Mouse (Mus musculus) common myeloid progenitor, adult 5-6 weeks (primary cell): Measurements from ENCODE around the gene Arhgap24. TPM values are rescaled to one million over a fixed set of nuclear protein-coding genes. Genes with fewer than 3 reads are reported as not detected.
"Not testable (repeated sequence)": the region's sequence is repeated elsewhere in the genome, so short reads cannot be mapped to it uniquely, and the experiment has no call there.

Experiments used
- ATAC-seq: replicated peaks from 2 replicates; pipeline ENCODE4 v1.8.0; 2016; ENCODE audit warnings: low read depth, mild to moderate bottlenecking, moderate TSS enrichment, inconsistent platforms; ENCODE audit not compliant: poor library complexity, severe bottlenecking
- total RNA-seq: library from RNA; stranded (forward); fragments of 200-1000, 187-1606 nt; gene quantifications from 2 replicates; pipeline ENCODE4 v1.2.3, GENCODE M21; 2017

The Arhgap24 gene
- total RNA-seq, 1 experiment from 2014 or later: 0.91 TPM

- ATAC-seq: no peak
Measured at GRCm38 (mm10) chr5:102845800-102846199, 364.6 kb downstream of the Arhgap24 start.

GRCm38 (mm10) chr5:102847859-102848258 is 366.7 kb downstream of the Arhgap24 start:
- no peak for ATAC-seq

GRCm38 (mm10) chr5:102851761-102852160 is 370.6 kb downstream of the Arhgap24 start:
- ATAC-seq: no peak

- no peak for ATAC-seq
Measured at GRCm38 (mm10) chr5:102853750-102854149, 372.6 kb downstream of the Arhgap24 start.

- ATAC-seq: no peak
Measured at GRCm38 (mm10) chr5:102855805-102856204, 374.6 kb downstream of the Arhgap24 start.

- no peak for ATAC-seq
Measured at GRCm38 (mm10) chr5:102858047-102858446, 376.9 kb downstream of the Arhgap24 start.

- no peak for ATAC-seq
Measured at GRCm38 (mm10) chr5:102859749-102860148, 378.6 kb downstream of the Arhgap24 start.

- ATAC-seq: no peak
Measured at GRCm38 (mm10) chr5:102868196-102868595, 387.0 kb downstream of the Arhgap24 start.

GRCm38 (mm10) chr5:102872996-102873395 is 391.8 kb downstream of the Arhgap24 start:
- not testable (repeated sequence) for ATAC-seq

- ATAC-seq: peak; percentile 94
Measured at GRCm38 (mm10) chr5:102874605-102875298, 393.6 kb downstream of the Arhgap24 start.

- peak; percentile 57 for ATAC-seq
Measured at GRCm38 (mm10) chr5:102875628-102876027, 394.4 kb downstream of the Arhgap24 start.

- ATAC-seq: no peak
Measured at GRCm38 (mm10) chr5:102888482-102889162, 407.4 kb downstream of the Arhgap24 start.

GRCm38 (mm10) chr5:102889163-102889488 is 407.9 kb downstream of the Arhgap24 start:
- no peak for ATAC-seq

GRCm38 (mm10) chr5:102892226-102892625 is 411.0 kb downstream of the Arhgap24 start:
- no peak for ATAC-seq

- no peak for ATAC-seq
Measured at GRCm38 (mm10) chr5:102898301-102898700, 417.1 kb downstream of the Arhgap24 start.

- no peak for ATAC-seq
Measured at GRCm38 (mm10) chr5:102899680-102900215, 418.6 kb downstream of the Arhgap24 start.

- ATAC-seq: no peak
Measured at GRCm38 (mm10) chr5:102901176-102901575, 420.0 kb downstream of the Arhgap24 start.

GRCm38 (mm10) chr5:102903487-102903886 is 422.3 kb downstream of the Arhgap24 start:
- no peak for ATAC-seq

GRCm38 (mm10) chr5:102904066-102904465 is 422.9 kb downstream of the Arhgap24 start:
- no peak for ATAC-seq

GRCm38 (mm10) chr5:102905441-102906211 is 424.4 kb downstream of the Arhgap24 start:
- ATAC-seq: no peak

GRCm38 (mm10) chr5:102920199-102920598 is 439.0 kb downstream of the Arhgap24 start:
- no peak for ATAC-seq
